Mouse (Mus musculus): ENCODE data around the gene Crybg3. TPM values are rescaled to one million over a fixed set of nuclear protein-coding genes. Genes with fewer than 3 reads are reported as not detected.

Crybg3 gene
- polyA plus RNA-seq, 1 experiment from 2014 or later: 3.1 TPM

GRCm38 (mm10) chr16:59531243-59531642 is 69.5 kb downstream of the Crybg3 start:
- Histone ChIP-seq H3K4me1 (replicated peaks; ENCODE audit: control insufficient read depth, insufficient read depth, low read length) (no peaks in the 10 kb centered on the region), H3K36me3 (ENCODE audit: control insufficient read depth, insufficient read depth) (peaks cover 11% of the 10 kb centered on the region; the same call in 1 of the 2 replicates), H3K9ac (ENCODE audit: low read depth, low read length) (no peak overlapping the region), H3K27ac (ENCODE audit: low read depth, low read length) (no peak overlapping the region), H3K4me2 (replicated peaks; ENCODE audit: low read depth) (no peak overlapping the region), H3K27me3 (replicated peaks; ENCODE audit: control insufficient read depth, insufficient read depth, low read length) (no peaks in the 10 kb centered on the region), H3K9me3 (ENCODE audit: control insufficient read depth) (no peaks in the 10 kb centered on the region), H3K4me3 (ENCODE audit: low read depth, low read length) (no peak overlapping the region)
- WGBS: 71% methylated on average over 5 of the region's 5 CpGs
- no peak for TF ChIP-seq CTCF (IDR thresholded peaks at IDR 0.05; ENCODE audit: low read depth)
- no peak for ATAC-seq

DNA sequence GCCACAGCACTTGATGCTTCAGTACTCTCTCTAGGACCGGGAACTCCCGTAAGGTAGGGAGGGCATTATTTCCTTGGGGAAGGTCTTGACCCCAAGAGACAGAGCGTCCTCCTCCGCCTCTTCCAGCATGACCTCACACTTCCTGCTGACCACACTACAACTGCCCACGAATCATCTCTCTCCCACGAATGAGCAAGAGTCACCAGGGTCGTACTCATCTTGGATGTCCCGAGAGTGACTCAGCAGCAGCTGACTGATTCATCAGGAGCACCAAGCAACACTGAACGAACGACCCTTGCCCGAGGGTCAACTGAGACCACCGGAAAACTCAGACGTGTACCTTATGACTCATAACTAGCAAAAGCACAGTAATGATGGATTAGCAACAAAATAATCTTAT is 71.2 kb downstream of the Crybg3 start:
- no peaks in the 10 kb centered on the region for H3K9me3 ChIP-seq (ENCODE audit: control insufficient read depth)
- TF ChIP-seq CTCF (IDR thresholded peaks at IDR 0.05; ENCODE audit: low read depth): no peak
- WGBS: 89% methylated on average over 13 of the region's 13 CpGs
- no peak overlapping the region for H3K27ac ChIP-seq (ENCODE audit: low read depth, low read length)
- no peak overlapping the region for H3K9ac ChIP-seq (ENCODE audit: low read depth, low read length)
- H3K4me3 ChIP-seq (ENCODE audit: low read depth, low read length): no peak overlapping the region
- ATAC-seq: no peak
- H3K27me3 ChIP-seq (replicated peaks; ENCODE audit: control insufficient read depth, insufficient read depth, low read length): no peaks in the 10 kb centered on the region
- 0 out of 2 replicates have a peak, but pooled peaks cover 3% of the 10 kb centered on the region for H3K36me3 ChIP-seq (ENCODE audit: control insufficient read depth, insufficient read depth)
- no peaks in the 10 kb centered on the region for H3K4me1 ChIP-seq (replicated peaks; ENCODE audit: control insufficient read depth, insufficient read depth, low read length)
- no peak overlapping the region for H3K4me2 ChIP-seq (replicated peaks; ENCODE audit: low read depth)

DNA sequence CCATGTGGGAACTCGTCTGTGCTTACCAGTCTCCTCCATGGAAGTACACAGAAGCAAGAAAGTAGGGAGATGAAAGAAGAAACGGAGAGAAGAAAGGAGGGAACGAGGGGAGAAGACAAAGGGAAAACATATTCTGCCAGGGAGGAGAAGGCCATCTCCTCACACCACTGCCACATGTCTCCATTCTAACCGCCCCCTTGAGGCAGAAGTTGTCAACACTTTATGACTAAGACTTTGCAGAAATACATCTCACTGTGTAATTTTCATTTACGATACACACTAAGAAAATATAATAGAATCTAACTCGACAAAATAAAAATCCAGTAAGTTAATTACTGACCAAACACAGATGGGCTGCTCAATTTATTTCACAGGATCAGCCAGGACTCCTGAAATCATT is 73.8 kb downstream of the Crybg3 start:
- no peak overlapping the region for H3K27ac ChIP-seq (ENCODE audit: low read depth, low read length)
- no peak for ATAC-seq
- no peaks in the 10 kb centered on the region for H3K27me3 ChIP-seq (replicated peaks; ENCODE audit: control insufficient read depth, insufficient read depth, low read length)
- H3K4me3 ChIP-seq (ENCODE audit: low read depth, low read length): no peak overlapping the region
- no peaks in the 10 kb centered on the region for H3K4me1 ChIP-seq (replicated peaks; ENCODE audit: control insufficient read depth, insufficient read depth, low read length)
- no peak overlapping the region for H3K4me2 ChIP-seq (replicated peaks; ENCODE audit: low read depth)
- no peak overlapping the region for H3K9ac ChIP-seq (ENCODE audit: low read depth, low read length)
- peak; percentile 32; the same call in 1 of the 2 replicates for TF ChIP-seq CTCF (IDR thresholded peaks at IDR 0.05; ENCODE audit: low read depth)
- no peaks in the 10 kb centered on the region for H3K36me3 ChIP-seq (ENCODE audit: control insufficient read depth, insufficient read depth)
- 83% methylated on average over 6 of the region's 6 CpGs for WGBS
- no peaks in the 10 kb centered on the region for H3K9me3 ChIP-seq (ENCODE audit: control insufficient read depth)

DNA sequence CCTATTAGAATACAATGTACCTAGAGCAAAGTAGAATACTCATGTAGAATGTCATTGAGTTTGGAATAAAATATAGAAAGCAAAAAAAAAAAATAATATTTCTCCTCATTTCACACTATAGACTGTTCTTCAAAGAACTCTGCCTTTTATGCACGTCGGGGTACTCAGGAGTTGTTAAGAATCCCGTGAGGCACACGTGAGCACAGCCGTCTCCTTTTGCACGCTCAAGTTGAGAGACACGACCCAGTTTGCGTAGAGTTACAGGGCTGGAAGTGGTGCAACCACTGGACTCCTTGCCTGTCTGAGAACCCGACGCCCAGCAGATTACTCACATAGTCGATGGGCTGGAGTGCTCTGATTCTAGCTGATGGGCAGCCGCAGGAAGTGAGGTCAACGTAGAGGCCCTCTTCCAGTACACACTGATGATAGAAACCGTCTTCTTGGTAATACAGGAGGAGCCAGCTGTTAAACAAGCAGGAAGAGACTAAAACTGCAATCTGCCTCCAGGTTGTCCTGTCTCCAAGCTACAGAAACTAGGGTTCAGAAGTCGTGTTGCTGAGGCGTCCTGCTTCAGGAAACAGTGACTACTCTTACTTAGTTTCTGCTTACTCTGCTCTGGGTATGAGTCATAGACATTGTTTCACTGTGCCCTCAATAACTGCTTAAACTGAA is 78.9 kb downstream of the Crybg3 start:
- H3K4me2 ChIP-seq (replicated peaks; ENCODE audit: low read depth): no peak overlapping the region
- no peaks in the 10 kb centered on the region for H3K4me1 ChIP-seq (replicated peaks; ENCODE audit: control insufficient read depth, insufficient read depth, low read length)
- no peaks in the 10 kb centered on the region for H3K27me3 ChIP-seq (replicated peaks; ENCODE audit: control insufficient read depth, insufficient read depth, low read length)
- H3K9ac ChIP-seq (ENCODE audit: low read depth, low read length): no peak overlapping the region
- no peak for TF ChIP-seq CTCF (IDR thresholded peaks at IDR 0.05; ENCODE audit: low read depth)
- WGBS: 71% methylated on average over 16 of the region's 16 CpGs
- no peak overlapping the region for H3K4me3 ChIP-seq (ENCODE audit: low read depth, low read length)
- H3K9me3 ChIP-seq (ENCODE audit: control insufficient read depth): no peaks in the 10 kb centered on the region
- peak; percentile 83 for ATAC-seq
- H3K27ac ChIP-seq (ENCODE audit: low read depth, low read length): no peak overlapping the region
- H3K36me3 ChIP-seq (ENCODE audit: control insufficient read depth, insufficient read depth): no peaks in the 10 kb centered on the region; the same call in 1 of the 2 replicates

DNA sequence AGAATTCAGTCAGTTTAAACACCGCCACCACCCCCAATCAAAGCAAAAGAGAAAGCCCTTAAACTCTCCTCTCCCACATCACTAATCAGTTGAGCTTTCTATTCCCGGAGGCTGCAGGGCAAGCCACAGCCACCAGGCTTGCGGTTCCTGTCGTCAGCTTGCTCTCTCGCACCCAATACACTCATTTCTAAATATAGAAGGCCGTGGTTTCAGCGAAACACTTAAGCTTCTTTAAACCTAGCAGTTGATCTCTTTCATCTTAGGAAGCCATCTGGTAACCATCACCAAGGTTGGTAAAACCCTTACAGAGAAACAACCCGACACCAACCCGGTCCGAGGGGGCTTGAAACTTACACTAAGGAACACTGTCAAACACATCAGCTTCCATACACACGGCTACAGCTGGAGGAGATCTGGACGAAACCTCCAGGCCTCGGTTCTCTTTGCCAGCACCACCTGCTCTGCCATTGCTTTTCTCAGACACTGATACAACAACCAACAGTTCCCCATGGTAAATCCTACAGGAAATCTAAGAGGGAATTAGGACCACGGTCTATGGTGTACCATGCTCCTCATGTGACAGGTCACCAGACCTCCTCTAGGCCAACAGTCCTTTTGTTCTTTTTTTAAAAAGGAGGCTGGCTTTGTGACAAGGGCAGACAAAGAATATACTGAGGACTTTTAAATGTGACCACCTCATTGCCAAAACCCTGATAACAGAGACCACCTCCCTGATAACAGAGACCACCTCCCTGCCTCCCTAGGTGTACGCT is 83.1 kb downstream of the Crybg3 start:
- Histone ChIP-seq H3K27me3 (replicated peaks; ENCODE audit: control insufficient read depth, insufficient read depth, low read length) (no peaks in the 10 kb centered on the region), H3K27ac (ENCODE audit: low read depth, low read length) (no peak overlapping the region), H3K9me3 (ENCODE audit: control insufficient read depth) (no peaks in the 10 kb centered on the region), H3K4me1 (replicated peaks; ENCODE audit: control insufficient read depth, insufficient read depth, low read length) (no peaks in the 10 kb centered on the region), H3K4me2 (replicated peaks; ENCODE audit: low read depth) (no peak overlapping the region), H3K4me3 (ENCODE audit: low read depth, low read length) (no peak overlapping the region), H3K9ac (ENCODE audit: low read depth, low read length) (no peak overlapping the region), H3K36me3 (ENCODE audit: control insufficient read depth, insufficient read depth) (no peaks in the 10 kb centered on the region; the same call in 1 of the 2 replicates)
- 72% methylated on average over 15 of the region's 15 CpGs for WGBS
- no peak for TF ChIP-seq CTCF (IDR thresholded peaks at IDR 0.05; ENCODE audit: low read depth)
- ATAC-seq: no peak

- H3K27me3 ChIP-seq (replicated peaks; ENCODE audit: control insufficient read depth, insufficient read depth, low read length): no peaks in the 10 kb centered on the region
- H3K9me3 ChIP-seq (ENCODE audit: control insufficient read depth): no peaks in the 10 kb centered on the region
- H3K4me2 ChIP-seq (replicated peaks; ENCODE audit: low read depth): no peak overlapping the region
- no peak overlapping the region for H3K4me3 ChIP-seq (ENCODE audit: low read depth, low read length)
- no peak overlapping the region for H3K9ac ChIP-seq (ENCODE audit: low read depth, low read length)
- no peak for ATAC-seq
- no peak for TF ChIP-seq CTCF (IDR thresholded peaks at IDR 0.05; ENCODE audit: low read depth)
- H3K4me1 ChIP-seq (replicated peaks; ENCODE audit: control insufficient read depth, insufficient read depth, low read length): no peaks in the 10 kb centered on the region
- 90% methylated on average over 10 of the region's 10 CpGs for WGBS
- no peaks in the 10 kb centered on the region; the same call in 1 of the 2 replicates for H3K36me3 ChIP-seq (ENCODE audit: control insufficient read depth, insufficient read depth)
- no peak overlapping the region for H3K27ac ChIP-seq (ENCODE audit: low read depth, low read length)
Observed at GRCm38 (mm10) chr16:59516965-59517364, 83.8 kb downstream of the Crybg3 start.

Data from intestine, postnatal 0 days (tissue).